Mouse (Mus musculus) stomach, embryonic 14.5 days (tissue): ENCODE data around the gene Pitpnm3. TPM values are rescaled to one million over a fixed set of nuclear protein-coding genes. Genes with fewer than 3 reads are reported as not detected.

ENCODE experiments used
- ATAC-seq: fragments of 200-750 bp; cut with Nextera tagmentation; 2 replicates; pipeline ENCODE4 v1.8.0; 2017; ENCODE audit warnings: low read depth, moderate TSS enrichment; ENCODE audit not compliant: insufficient number of reproducible peaks, insufficient read depth, low FRiP score
- H3K27ac ChIP-seq: fragments of 300-500 bp; sonication (generic); 2 replicates; pipeline ENCODE4 v1.5.1; 2014; ENCODE audit warnings: mild to moderate bottlenecking, low read length, moderate library complexity, mixed read lengths
- H3K27me3 ChIP-seq: fragments of 300-500 bp; sonication (generic); 2 replicates; pipeline ENCODE4 v1.6.1; 2014; ENCODE audit warnings: low read length, control low read depth, mixed read lengths; ENCODE audit not compliant: control insufficient read depth, insufficient read depth
- H3K36me3 ChIP-seq: fragments of 300-500 bp; sonication (generic); 2 replicates; pipeline ENCODE4 v1.6.1; 2014; ENCODE audit warnings: mild to moderate bottlenecking, control low read depth, low read length, moderate library complexity, mixed read lengths; ENCODE audit not compliant: control insufficient read depth, insufficient read depth
- H3K4me1 ChIP-seq: fragments of 300-500 bp; sonication (generic); 2 replicates; pipeline ENCODE4 v1.6.1; 2014; ENCODE audit warnings: low read length, control low read depth, mixed read lengths; ENCODE audit not compliant: control insufficient read depth, insufficient read depth
- H3K4me2 ChIP-seq: fragments of 300-500 bp; sonication (generic); replicated peaks from 2 replicates; pipeline ENCODE4 v1.6.1; 2014; ENCODE audit warnings: low read depth, low read length, control low read depth
- H3K4me3 ChIP-seq: fragments of 300-500 bp; sonication (generic); 2 replicates; pipeline ENCODE4 v1.5.1; 2014; ENCODE audit warnings: low read depth, low read length, control low read depth
- H3K9ac ChIP-seq: fragments of 300-500 bp; sonication (generic); replicated peaks from 2 replicates; pipeline ENCODE4 v1.6.1; 2014; ENCODE audit warnings: low read depth, mild to moderate bottlenecking, control low read depth, low read length, moderate library complexity, mixed read lengths
- H3K9me3 ChIP-seq: fragments of 300-500 bp; sonication (generic); 2 replicates; pipeline ENCODE4 v1.6.1; 2016; ENCODE audit warnings: low read depth, low read length, control low read depth; ENCODE audit not compliant: control insufficient read depth
- WGBS: fragments of 180-500 bp; shearing (Covaris S2); extraction: QIAGEN DNeasy Blood & Tissue Kit; methylation state at CpG from one replicate; pipeline ENCODE4 v1.1.7; 2014; 5-methylcytosine and 5-hydroxymethylcytosine counted together
- polyA plus RNA-seq: library from polyadenylated mRNA; unstranded; fragments of >200 nt; fragmentation: Nextera tagmentation; extraction: Ambion mirVana; gene quantifications from 2 replicates; pipeline ENCODE4 v1.2.1, GENCODE M21; 2014

Gene Pitpnm3
- polyA plus RNA-seq, 1 experiment from 2014 or later: 0.52 TPM

GRCm38 (mm10) chr11:72050168-72050894 is 85.2 kb downstream of the Pitpnm3 start:
- WGBS: 16% methylated on average over 14 of the region's 14 CpGs
- Histone ChIP-seq H3K27ac (no peak overlapping the region), H3K27me3 (no peaks in the 10 kb centered on the region), H3K9ac (peak overlapping the region; percentile 40; the same call in 1 of the 2 replicates), H3K4me2 (peak overlapping the region; percentile 86), H3K4me1 (0 out of 2 replicates have a peak, but pooled peaks cover 7% of the 10 kb centered on the region), H3K4me3 (peak overlapping the region; percentile 38), H3K9me3 (no peaks in the 10 kb centered on the region), H3K36me3 (peaks cover 7% of the 10 kb centered on the region)
- ATAC-seq: no peak

- no peak for ATAC-seq
- no peaks in the 10 kb centered on the region for H3K9me3 ChIP-seq
- no peak overlapping the region for H3K4me3 ChIP-seq
- no peaks in the 10 kb centered on the region for H3K27me3 ChIP-seq
- 73% methylated on average over 8 of the region's 8 CpGs for whole genome bisulfite sequencing
- H3K4me1 ChIP-seq: peaks cover 6% of the 10 kb centered on the region; the same call in 1 of the 2 replicates
- no peak overlapping the region for H3K27ac ChIP-seq
- peaks cover 13% of the 10 kb centered on the region for H3K36me3 ChIP-seq
- H3K4me2 ChIP-seq: no peak overlapping the region
- no peak overlapping the region for H3K9ac ChIP-seq
These were observed 86.3 kb downstream of the Pitpnm3 start for GRCm38 (mm10) chr11:72049171-72049759.

- H3K4me3 ChIP-seq: no peak overlapping the region
- no peaks in the 10 kb centered on the region for H3K27me3 ChIP-seq
- no peak overlapping the region for H3K9ac ChIP-seq
- no peak for ATAC-seq
- peaks cover 13% of the 10 kb centered on the region for H3K36me3 ChIP-seq
- no peaks in the 10 kb centered on the region for H3K9me3 ChIP-seq
- peaks cover 12% of the 10 kb centered on the region for H3K4me1 ChIP-seq
- WGBS: 71% methylated on average over 6 of the region's 6 CpGs
- no peak overlapping the region for H3K27ac ChIP-seq
- H3K4me2 ChIP-seq: no peak overlapping the region
These were observed 86.8 kb downstream of the Pitpnm3 start for GRCm38 (mm10) chr11:72048730-72049129.

GRCm38 (mm10) chr11:72044231-72044630 is 91.3 kb downstream of the Pitpnm3 start:
- no peak overlapping the region for H3K9ac ChIP-seq
- no peak for ATAC-seq
- H3K27ac ChIP-seq: no peak overlapping the region
- H3K4me3 ChIP-seq: no peak overlapping the region
- peaks cover 22% of the 10 kb centered on the region for H3K4me1 ChIP-seq
- H3K36me3 ChIP-seq: peaks cover 13% of the 10 kb centered on the region
- 89% methylated on average over 3 of the region's 3 CpGs for WGBS
- peak overlapping the region; percentile 68; the same call in 1 of the 2 replicates for H3K4me2 ChIP-seq
- no peaks in the 10 kb centered on the region for H3K9me3 ChIP-seq
- no peaks in the 10 kb centered on the region for H3K27me3 ChIP-seq

GRCm38 (mm10) chr11:72042631-72043030 is 92.9 kb downstream of the Pitpnm3 start:
- no peaks in the 10 kb centered on the region for H3K27me3 ChIP-seq
- H3K9ac ChIP-seq: peak overlapping the region; percentile 31
- no peak; the same call in 1 of the 2 replicates for ATAC-seq
- peak overlapping the region; percentile 67 for H3K4me3 ChIP-seq
- H3K27ac ChIP-seq: no peak overlapping the region
- WGBS: under 1% methylated on average over 14 of the region's 14 CpGs
- H3K36me3 ChIP-seq: peaks cover 13% of the 10 kb centered on the region
- peaks cover 22% of the 10 kb centered on the region for H3K4me1 ChIP-seq
- H3K4me2 ChIP-seq: peak overlapping the region; percentile 68
- no peaks in the 10 kb centered on the region for H3K9me3 ChIP-seq

GRCm38 (mm10) chr11:72041768-72042607 is 93.6 kb downstream of the Pitpnm3 start, which contains the start of gene Pimreg:
Pimreg (plus strand) TSS chr11:72042032.
- peak; percentile 91 for ATAC-seq
- Histone ChIP-seq H3K27me3 (no peaks in the 10 kb centered on the region), H3K4me2 (peak within 1 kb of the TSS; percentile 68), H3K4me3 (peak within 1 kb of the TSS; percentile 67), H3K36me3 (peaks cover 13% of the 10 kb centered on the region), H3K4me1 (peaks cover 22% of the 10 kb centered on the region), H3K9ac (peak within 1 kb of the TSS; percentile 42), H3K27ac (peak within 1 kb of the TSS; percentile 61), H3K9me3 (no peaks in the 10 kb centered on the region)
- WGBS: under 1% methylated on average over 52 of the region's 52 CpGs

GRCm38 (mm10) chr11:72041290-72041767 is 94.2 kb downstream of the Pitpnm3 start:
- Histone ChIP-seq H3K4me1 (peaks cover 22% of the 10 kb centered on the region), H3K27ac (peak overlapping the region; percentile 61), H3K36me3 (peaks cover 13% of the 10 kb centered on the region), H3K9me3 (no peaks in the 10 kb centered on the region), H3K4me3 (peak overlapping the region; percentile 67), H3K27me3 (no peaks in the 10 kb centered on the region), H3K9ac (no peak overlapping the region), H3K4me2 (peak overlapping the region; percentile 68)
- WGBS: 23% methylated on average over 6 of the region's 6 CpGs
- ATAC-seq: no peak
